Mouse (Mus musculus) spleen, adult 2 months (tissue): ENCODE results near the gene Sdsl.

ENCODE experiments used
- CTCF ChIP-seq: fragments of 200-500 bp; IDR thresholded peaks from 2 replicates; pipeline ENCODE4 v1.5.1; 2011; ENCODE audit warnings: mild to moderate bottlenecking, inconsistent platforms; ENCODE audit not compliant: insufficient read depth, insufficient read length, insufficient replicate concordance; ENCODE audit errors: extremely low read depth
- POLR2A ChIP-seq: fragments of 200-500 bp; IDR thresholded peaks from 2 replicates; pipeline ENCODE4 v1.6.1; 2011; ENCODE audit warnings: low read depth, low read length, inconsistent platforms

- no peak for TF ChIP-seq CTCF
- TF ChIP-seq POLR2A: no peak
These were observed 38.3 kb downstream of the Sdsl start for GRCm38 (mm10) chr5:120434231-120434735.
